In the genomic region with DNA sequence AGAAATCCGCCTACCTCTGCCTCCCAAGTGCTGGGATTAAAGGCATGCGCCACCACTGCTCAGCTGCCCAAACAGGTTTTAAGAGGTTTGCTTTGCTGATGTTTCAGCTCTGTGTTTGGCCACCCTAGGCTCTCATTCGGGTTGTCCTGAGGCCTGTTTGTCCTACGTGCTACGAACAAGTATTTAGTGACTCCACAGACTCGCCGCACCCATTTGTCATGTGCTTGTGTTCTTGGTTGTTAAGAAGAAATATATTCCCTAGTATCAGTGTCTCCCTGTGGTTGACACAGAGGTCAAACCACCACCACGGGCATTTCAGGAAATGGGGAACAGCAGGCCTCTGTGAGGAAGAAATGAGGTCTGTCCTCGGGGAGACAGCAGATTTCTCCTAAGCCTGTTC, we compare ENCODE assay signal across 11 mouse cellular contexts. TPM values are rescaled to one million over a fixed set of nuclear protein-coding genes. Genes with fewer than 3 reads are reported as not detected.
DNase-seq lines count a peak whose midpoint lies in the region; ATAC-seq and TF ChIP-seq lines count a peak whose summit lies in the region.
"Had no signal": no experiment of that assay in that cellular context is flagged by ENCODE, and none has a peak within 500 bp of the region (broad histone marks: within the 10 kb centered on the region; RNA-seq: fewer than 3 reads in every experiment).

No protein-coding gene starts in this region.

- WGBS in heart, adult 2 months: 75% methylated on average over 9 of the region's 9 CpGs
- 55% methylated on average over 9 of the region's 9 CpGs for WGBS in kidney, adult 2 months
- WGBS in lung, embryonic 16.5 days: 39% methylated on average over 9 of the region's 9 CpGs
- WGBS in hindbrain, embryonic 11.5 days: 68% methylated on average over 9 of the region's 9 CpGs

- no peaks in the 10 kb centered on the region for H3K79me2 ChIP-seq in heart, adult 2 months (replicated peaks; ENCODE audit: control insufficient read depth, insufficient read depth, low read length)

- H3K9ac ChIP-seq in heart, adult 2 months (ENCODE audit: low read depth, low read length): no peak overlapping the region
- H3K9ac ChIP-seq in lung, embryonic 16.5 days (ENCODE audit: low read length): peak overlapping the region; percentile 3; the same call in 1 of the 2 replicates
- no peak overlapping the region for H3K9ac ChIP-seq in hindbrain, embryonic 11.5 days (ENCODE audit: low read depth, low read length)
- H3K9ac ChIP-seq: hindbrain, embryonic 15.5 days had no signal

- no peak overlapping the region for H3K4me2 ChIP-seq in lung, embryonic 16.5 days (ENCODE audit: low read depth, low read length)
- no peak overlapping the region for H3K4me2 ChIP-seq in hindbrain, embryonic 11.5 days (replicated peaks; ENCODE audit: low read depth, low read length)
- H3K4me2 ChIP-seq: hindbrain, embryonic 15.5 days had no signal

- no peaks in the 10 kb centered on the region for H3K27me3 ChIP-seq in heart, adult 2 months (ENCODE audit: control insufficient read depth, insufficient read depth, low read length)
- no peaks in the 10 kb centered on the region for H3K27me3 ChIP-seq in kidney, adult 2 months (replicated peaks; ENCODE audit: control insufficient read depth, insufficient read depth, low read length)
- no peaks in the 10 kb centered on the region for H3K27me3 ChIP-seq in lung, embryonic 16.5 days (ENCODE audit: control insufficient read depth, insufficient read depth, low read depth, low read length)
- no peaks in the 10 kb centered on the region for H3K27me3 ChIP-seq in hindbrain, embryonic 11.5 days (ENCODE audit: control insufficient read depth, insufficient read depth, low read length)
- H3K27me3 ChIP-seq: hindbrain, embryonic 15.5 days had no signal

- peak overlapping the region; percentile 68; the same call in 1 of the 2 replicates for H3K27ac ChIP-seq in heart, adult 2 months
- peak overlapping the region; percentile 82 for H3K27ac ChIP-seq in bone marrow macrophage, adult 2 months (ENCODE audit: insufficient read depth, low read depth, low read length)
- peak overlapping the region; percentile 79 for H3K27ac ChIP-seq in kidney, adult 2 months (ENCODE audit: insufficient read depth, low read depth, low read length)
- H3K27ac ChIP-seq in lung, embryonic 16.5 days (ENCODE audit: low read length): no peak overlapping the region
- H3K27ac ChIP-seq in hindbrain, embryonic 11.5 days (ENCODE audit: low read depth, low read length): no peak overlapping the region
- H3K27ac ChIP-seq: hindbrain, embryonic 15.5 days had no signal

- DNase-seq in heart, adult 2 months: peak in 1 of 2 experiments; percentile 22
- DNase-seq in heart, adult 8-10 months (ENCODE audit: low spot score): no peak
- peak; percentile 56 for DNase-seq in kidney, adult 2 months
- no peak for DNase-seq in neural tube, embryonic 10.5 days (ENCODE audit: extremely low spot score, low spot score)
- no peak for DNase-seq in left cerebral cortex, postnatal 10 days (ENCODE audit: extremely low spot score in 1 of 2, low spot score in 2 of 2)
- DNase-seq in hindbrain, embryonic 11.5 days (ENCODE audit: low spot score): no peak
- DNase-seq: cerebellum, postnatal 14 days had no signal

- peaks cover 3% of the 10 kb centered on the region for H3K36me3 ChIP-seq in heart, adult 2 months (ENCODE audit: control insufficient read depth, insufficient read depth, low read length)
- H3K36me3 ChIP-seq in kidney, adult 2 months (ENCODE audit: control insufficient read depth, insufficient read depth, low read length): no peaks in the 10 kb centered on the region
- no peaks in the 10 kb centered on the region for H3K36me3 ChIP-seq in lung, embryonic 16.5 days (ENCODE audit: control insufficient read depth, insufficient read depth, low read length)
- no peaks in the 10 kb centered on the region for H3K36me3 ChIP-seq in hindbrain, embryonic 11.5 days (ENCODE audit: control insufficient read depth, insufficient read depth, low read length)
- H3K36me3 ChIP-seq: hindbrain, embryonic 15.5 days had no signal

- no peak overlapping the region for H3K4me3 ChIP-seq in heart, adult 2 months
- H3K4me3 ChIP-seq in bone marrow macrophage, adult 2 months (ENCODE audit: insufficient read depth, low read length): no peak overlapping the region
- no peak overlapping the region for H3K4me3 ChIP-seq in kidney, adult 2 months (ENCODE audit: insufficient read depth, low read depth, low read length)
- H3K4me3 ChIP-seq in lung, embryonic 16.5 days (ENCODE audit: low read length): no peak overlapping the region
- no peak overlapping the region for H3K4me3 ChIP-seq in hindbrain, embryonic 11.5 days (ENCODE audit: low read depth, low read length)
- H3K4me3 ChIP-seq: hindbrain, embryonic 15.5 days had no signal

- no peaks in the 10 kb centered on the region for H3K9me3 ChIP-seq in lung, embryonic 16.5 days (ENCODE audit: control insufficient read depth, low read length)
- no peaks in the 10 kb centered on the region for H3K9me3 ChIP-seq in hindbrain, embryonic 11.5 days (ENCODE audit: control insufficient read depth, low read length)
- H3K9me3 ChIP-seq: hindbrain, embryonic 15.5 days had no signal

- TF ChIP-seq POLR2A in heart, adult 2 months (IDR thresholded peaks at IDR 0.05; ENCODE audit: insufficient read depth, low read depth, low read length): no peak
- no peak for TF ChIP-seq POLR2A in bone marrow macrophage, adult 2 months (IDR thresholded peaks at IDR 0.05; ENCODE audit: borderline replicate concordance, low read depth, low read length)
- no peak for TF ChIP-seq POLR2A in kidney, adult 2 months (IDR thresholded peaks at IDR 0.05; ENCODE audit: low read depth, low read length)

- peaks cover 10% of the 10 kb centered on the region for H3K4me1 ChIP-seq in heart, adult 2 months (ENCODE audit: control insufficient read depth, insufficient read depth, low read length)
- H3K4me1 ChIP-seq in bone marrow macrophage, adult 2 months (ENCODE audit: control insufficient read depth, insufficient read depth, low read length): peaks cover 34% of the 10 kb centered on the region
- no peaks in the 10 kb centered on the region for H3K4me1 ChIP-seq in kidney, adult 2 months (ENCODE audit: control insufficient read depth, insufficient read depth, low read length)
- H3K4me1 ChIP-seq in lung, embryonic 16.5 days (replicated peaks; ENCODE audit: control insufficient read depth, insufficient read depth, low read length): peaks cover 14% of the 10 kb centered on the region
- no peaks in the 10 kb centered on the region for H3K4me1 ChIP-seq in hindbrain, embryonic 11.5 days (replicated peaks; ENCODE audit: control insufficient read depth, insufficient read depth, low read length)
- H3K4me1 ChIP-seq: hindbrain, embryonic 15.5 days had no signal

- TF ChIP-seq CTCF in heart, adult 2 months (IDR thresholded peaks at IDR 0.05): no peak
- no peak for TF ChIP-seq CTCF in bone marrow macrophage, adult 2 months (IDR thresholded peaks at IDR 0.05; ENCODE audit: low read depth, low read length)
- no peak for TF ChIP-seq CTCF in kidney, adult 2 months (conservative IDR thresholded peaks at IDR 0.05; ENCODE audit: insufficient read depth, insufficient read length, low read depth, low read length)

- ATAC-seq in lung, embryonic 16.5 days (ENCODE audit: low read depth): 0 out of 2 replicates have a peak, but pooled peaks have one; percentile 20
- ATAC-seq in hindbrain, embryonic 11.5 days (ENCODE audit: low FRiP score): no peak
- ATAC-seq: forebrain, embryonic 14.5 days had no signal

- intact Hi-C loops in heart, adult 2 months (cut with DNase I): no loop called here
- intact Hi-C loops in left cerebral cortex, postnatal 10 days (cut with DNase I): no loop called here

- TF ChIP-seq EP300 in heart, adult 2 months (IDR thresholded peaks at IDR 0.05; ENCODE audit: insufficient read depth, low read depth, low read length): no peak

RNA-seq across cellular contexts. Expression of gene Emsy, which starts 14.8 kb away (rescaled TPM):
- 10 to 100 TPM; 24.0 to 25.6 TPM for total RNA-seq in heart, adult 2 months (2021)
- 19.6 and 27.7 TPM in 2 replicates for polyA plus RNA-seq in heart, adult 2 months (2012; rRNA removed)
- 10 to 100 TPM; 22.9 to 29.1 (median 25.2) TPM for total RNA-seq in heart, adult 8-10 months (2022)
- polyA plus RNA-seq in bone marrow macrophage, adult 2 months (2012; ENCODE audit: insufficient read depth, insufficient read length, missing spikeins): 30.1 and 33.8 TPM in 2 replicates
- polyA plus RNA-seq in kidney, adult 2 months (2012; rRNA removed): 17.3 and 20.9 TPM in 2 replicates
- 27.6 and 30.4 TPM in 2 replicates for polyA plus RNA-seq in lung, embryonic 16.5 days (2015; fragmentation: Nextera tagmentation; extraction: Ambion mirVana)
- 10 to 100 TPM; 57.1 to 57.2 TPM for total RNA-seq in left cerebral cortex, postnatal 10 days (2021)
- polyA plus RNA-seq in hindbrain, embryonic 11.5 days (2014; fragmentation: Nextera tagmentation; extraction: Ambion mirVana): 66.0 and 67.5 TPM in 2 replicates

RNA-seq across cellular contexts. Expression of gene Thap12, which starts 31.5 kb away (rescaled TPM):
- 10 to 100 TPM; 71.5 to 80.7 TPM for total RNA-seq in heart, adult 2 months (2021)
- polyA plus RNA-seq in heart, adult 2 months (2012; rRNA removed): 18.0 and 41.5 TPM in 2 replicates
- 10 to 100 TPM; 70.7 to 89.1 (median 82.6) TPM for total RNA-seq in heart, adult 8-10 months (2022)
- polyA plus RNA-seq in bone marrow macrophage, adult 2 months (2012; ENCODE audit: insufficient read depth, insufficient read length, missing spikeins): 16.1 and 17.3 TPM in 2 replicates
- polyA plus RNA-seq in kidney, adult 2 months (2012; rRNA removed): 12.3 and 13.3 TPM in 2 replicates
- polyA plus RNA-seq in lung, embryonic 16.5 days (2015; fragmentation: Nextera tagmentation; extraction: Ambion mirVana): 44.2 and 45.1 TPM in 2 replicates
- total RNA-seq in left cerebral cortex, postnatal 10 days (2021): 10 to 100 TPM; 65.7 to 66.5 TPM
- 71.6 and 88.1 TPM in 2 replicates for polyA plus RNA-seq in hindbrain, embryonic 11.5 days (2014; fragmentation: Nextera tagmentation; extraction: Ambion mirVana)

Comparison
In these comparisons a context has a peak if more than half of its experiments do, and no peak if none do; other contexts are left out.
1. H3K27ac ChIP-seq: peak in heart, adult 2 months (single experiment), bone marrow macrophage, adult 2 months (single experiment) and kidney, adult 2 months (single experiment); none in lung, embryonic 16.5 days (single experiment) and hindbrain, embryonic 11.5 days (single experiment).